Mouse (Mus musculus) lung, adult 2 months (tissue): ENCODE results near the gene Adamts17.

Source experiments
- CTCF ChIP-seq: fragments of 200-500 bp; IDR thresholded peaks from 2 replicates; pipeline ENCODE4 v1.5.1; 2011; ENCODE audit warnings: mild to moderate bottlenecking, low read length, control low read depth; ENCODE audit not compliant: insufficient read depth
- POLR2A ChIP-seq: fragments of 200-500 bp; IDR thresholded peaks from 2 replicates; pipeline ENCODE4 v1.6.1; 2011; ENCODE audit warnings: low read depth, mild to moderate bottlenecking, control low read depth, low read length, borderline replicate concordance; ENCODE audit errors: extremely low read depth

GRCm38 (mm10) chr7:66791022-66791421, 48.5 kb upstream of the Adamts17 start:
- no peak for TF ChIP-seq CTCF
- TF ChIP-seq POLR2A, result no peak
